Mouse (Mus musculus) kidney, adult 9 months (tissue): ENCODE results near the gene 1700024G13Rik.
"Not testable (repeated sequence)": the region's sequence is repeated elsewhere in the genome, so short reads cannot be mapped to it uniquely, and the experiment has no call there.

Experiments used
- DNase-seq: peaks from one replicate; pipeline ENCODE4 v3.0.0; 2022

The 1700024G13Rik gene

DNA sequence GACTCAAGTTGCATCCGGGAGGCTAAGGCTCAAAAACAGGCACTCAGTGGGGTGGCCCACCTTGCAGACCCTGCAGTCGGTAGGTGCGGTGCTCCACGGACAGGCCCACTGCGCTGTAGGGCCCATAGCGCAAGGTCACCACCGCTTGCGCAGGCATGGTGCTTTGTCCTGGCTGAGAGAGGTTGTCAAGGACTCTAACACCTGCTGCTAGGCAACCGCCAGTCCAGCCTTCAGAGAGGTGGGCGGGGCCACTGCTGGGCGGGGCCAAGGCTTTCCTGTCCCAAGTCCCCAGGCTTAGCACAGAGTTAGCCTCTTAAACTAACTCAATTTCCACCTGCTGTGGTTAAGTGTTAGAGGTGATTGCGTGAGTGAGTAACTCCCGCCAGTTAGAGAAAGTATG lies at the start of gene 1700024G13Rik:
Gene 1700024G13Rik, minus strand, starts transcription at position 196 of the 400 bp plus-strand sequence.
- DNase-seq, result peak; percentile 67

DNA sequence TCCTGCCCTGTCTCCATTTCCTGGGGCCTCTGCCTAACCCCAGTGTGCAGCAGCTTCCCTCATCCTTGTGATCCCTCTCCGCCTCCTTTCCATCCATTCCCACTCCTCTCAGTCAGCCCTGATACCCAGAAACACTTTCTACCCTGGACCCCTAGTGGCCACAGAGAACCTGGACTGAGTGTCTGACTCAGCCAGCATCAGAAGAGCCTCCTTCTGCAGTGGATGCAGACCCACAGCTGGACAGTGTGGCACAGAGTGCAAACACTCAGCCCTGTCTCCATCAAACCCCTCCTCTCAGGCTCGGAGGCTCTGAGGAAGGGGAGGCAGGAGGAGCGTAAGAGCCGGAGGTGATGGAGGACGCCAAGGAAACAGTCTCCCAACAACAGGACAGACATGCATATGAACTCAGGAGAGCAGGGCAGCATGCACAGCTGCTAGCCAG lies 49.2 kb upstream of the 1700024G13Rik start:
- no peak for DNase-seq

DNA sequence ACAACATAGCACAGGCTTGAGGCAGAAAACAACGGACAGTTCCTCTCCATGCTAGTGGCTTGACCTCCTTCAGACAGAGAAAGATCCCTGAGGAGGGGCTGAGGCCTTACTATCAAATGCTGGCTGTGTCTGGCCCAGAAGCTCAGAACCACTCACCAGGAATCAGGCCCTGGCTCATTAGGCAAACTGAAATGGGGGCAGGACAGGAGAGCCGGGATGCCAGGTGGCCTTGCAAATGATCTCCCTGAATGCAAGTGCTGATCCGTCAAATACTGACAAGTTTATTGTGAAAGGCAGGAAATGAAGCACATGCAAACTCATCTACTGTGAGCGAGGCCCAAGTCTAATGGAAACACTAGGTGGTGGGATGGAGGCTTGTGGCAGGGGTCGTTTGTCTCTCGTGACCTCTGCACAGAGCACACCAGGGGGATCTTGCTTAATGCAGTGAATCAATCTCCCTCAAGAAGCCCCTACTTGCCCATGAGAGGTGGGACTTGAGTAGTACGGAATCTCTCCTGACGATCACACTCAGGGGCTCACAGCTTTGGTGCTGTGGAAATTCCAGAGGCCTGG lies 40.9 kb upstream of the 1700024G13Rik start:
- no peak for DNase-seq

DNA sequence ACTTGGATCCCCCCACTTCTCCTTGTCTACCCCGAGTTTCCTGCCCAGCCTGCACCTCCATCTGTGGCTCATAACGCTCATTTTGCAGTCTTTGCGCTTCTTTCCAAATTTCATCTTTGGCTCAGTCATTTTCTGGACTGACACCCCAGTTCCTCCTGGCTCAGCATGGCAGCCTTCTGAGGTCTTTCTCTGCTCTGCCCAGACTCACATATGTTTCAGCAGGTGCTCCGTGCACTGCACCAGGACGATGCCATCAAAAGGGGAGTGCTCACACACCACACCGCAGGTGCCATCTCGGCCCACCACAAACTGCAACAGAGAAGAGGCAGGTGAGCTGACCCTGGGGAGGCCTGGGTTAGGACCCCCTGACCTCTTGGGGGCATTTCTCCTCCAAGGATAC lies 35.8 kb upstream of the 1700024G13Rik start:
- DNase-seq, result no peak

DNA sequence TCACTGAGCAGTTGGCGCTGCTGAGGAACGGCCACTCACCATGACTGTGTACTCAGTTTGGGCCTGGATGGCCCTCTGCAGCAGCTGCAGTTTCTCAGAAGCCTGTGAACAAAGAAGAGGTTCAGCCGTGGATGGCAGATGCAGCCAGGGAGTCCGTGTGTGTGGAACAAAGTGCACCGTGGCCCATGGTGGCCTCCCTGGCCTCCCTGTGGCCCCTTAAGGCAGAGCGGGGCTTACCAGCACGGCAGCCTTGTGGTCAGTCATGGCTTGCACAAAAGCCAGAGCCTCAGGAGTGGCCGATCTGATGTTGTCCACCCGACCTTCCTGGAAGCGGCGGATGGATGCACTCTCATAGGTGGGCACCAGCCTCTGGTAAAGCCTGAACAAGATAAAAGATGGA lies 30.6 kb upstream of the 1700024G13Rik start:
- no peak for DNase-seq

DNA sequence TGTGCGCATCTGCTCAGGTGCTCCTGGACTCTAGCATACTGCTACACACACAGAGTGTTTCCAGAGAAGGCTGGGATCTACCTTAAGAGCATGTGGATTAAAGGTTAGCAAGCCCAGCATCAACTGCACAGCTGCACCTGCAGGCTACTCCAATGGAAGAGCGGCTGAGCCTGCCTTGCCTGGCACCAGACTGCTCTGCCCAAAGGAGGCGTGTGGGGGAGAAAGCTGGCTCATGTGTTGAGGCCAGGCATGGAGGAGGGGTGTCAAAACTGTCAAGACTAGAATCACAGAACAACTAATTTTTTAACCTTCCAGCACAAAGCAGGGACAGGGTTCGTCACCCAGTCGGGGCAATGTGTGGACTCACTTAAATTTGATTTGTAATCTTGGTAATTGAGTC lies 23.9 kb upstream of the 1700024G13Rik start:
- no peak for DNase-seq

DNA sequence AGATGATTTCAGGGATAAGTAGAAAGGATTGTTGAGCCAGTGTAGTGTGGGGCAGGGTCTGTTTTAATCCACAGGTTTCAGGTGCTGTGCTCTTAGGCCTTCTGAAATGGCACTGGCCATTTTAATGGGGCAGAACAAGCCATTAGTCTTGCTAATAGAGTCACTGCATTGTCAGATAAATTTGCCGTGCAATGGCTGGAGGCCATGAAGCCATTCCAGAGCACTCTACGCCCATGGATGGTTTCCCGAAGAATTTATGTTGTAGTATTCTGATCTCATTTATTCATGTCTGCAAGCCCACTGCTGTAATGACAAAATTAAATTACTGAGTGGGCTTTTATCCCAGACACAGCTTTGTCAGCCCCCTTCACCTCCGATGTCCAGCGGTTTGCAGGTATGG lies 21.9 kb upstream of the 1700024G13Rik start:
- no peak for DNase-seq

DNA sequence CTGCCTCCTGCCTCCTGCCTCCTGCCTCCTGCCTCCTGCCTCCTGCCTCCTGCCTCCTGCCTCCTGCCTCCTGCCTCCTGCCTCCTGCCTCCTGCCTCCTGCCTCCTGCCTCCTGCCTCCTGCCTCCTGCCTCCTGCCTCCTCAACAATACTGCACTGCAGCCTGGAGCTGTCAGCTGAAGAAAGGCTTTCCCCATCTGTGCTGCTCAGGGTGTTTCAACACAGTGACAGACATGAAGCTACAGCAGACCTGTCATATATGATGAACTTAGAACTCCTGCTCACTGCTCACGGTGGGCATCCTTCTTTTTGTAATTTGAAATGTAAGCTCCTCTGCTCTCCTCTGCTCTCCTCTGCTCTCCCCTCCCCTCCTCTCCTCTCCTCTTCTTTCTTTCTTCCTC lies 17.2 kb upstream of the 1700024G13Rik start:
- not testable (repeated sequence) for DNase-seq

DNA sequence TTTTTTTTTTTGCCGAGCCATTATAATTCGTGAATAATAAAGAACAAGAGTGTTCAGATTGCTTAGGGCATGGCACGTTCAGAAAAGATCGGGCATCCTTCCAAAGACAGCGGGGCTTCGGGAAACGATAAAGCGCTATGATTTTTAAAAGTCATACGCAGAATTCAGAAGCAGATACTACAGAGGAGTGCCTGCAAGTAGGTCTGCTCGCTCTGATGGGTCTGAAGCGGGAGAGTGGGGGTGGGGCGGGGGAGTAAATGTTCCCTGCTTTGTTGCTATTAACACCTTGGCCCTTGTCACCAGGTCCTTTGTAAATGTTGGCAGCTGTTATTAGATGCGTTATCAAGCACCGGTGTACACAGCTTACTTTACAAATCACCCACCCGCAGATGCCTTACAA lies 6.6 kb downstream of the 1700024G13Rik start:
- DNase-seq, result no peak

DNA sequence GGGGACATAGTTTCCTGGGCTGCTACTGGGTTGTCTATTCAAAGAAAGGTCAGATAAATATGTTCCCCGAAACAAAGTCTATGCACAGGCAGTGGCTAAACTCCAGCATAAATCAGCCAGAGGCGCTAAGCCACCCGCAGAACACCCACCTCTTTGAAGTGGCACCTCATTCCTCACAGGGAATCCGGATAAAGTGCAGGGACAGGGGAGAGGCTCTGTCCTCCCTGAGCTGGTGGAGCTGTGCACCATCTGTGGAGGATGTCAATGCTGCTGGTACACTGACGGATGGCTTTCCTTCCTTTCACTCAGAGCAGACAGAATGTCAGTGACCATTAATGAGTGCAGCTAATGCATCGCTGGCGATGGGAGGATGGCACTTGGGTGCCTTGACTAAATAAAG lies 7.1 kb downstream of the 1700024G13Rik start:
- no peak for DNase-seq

DNA sequence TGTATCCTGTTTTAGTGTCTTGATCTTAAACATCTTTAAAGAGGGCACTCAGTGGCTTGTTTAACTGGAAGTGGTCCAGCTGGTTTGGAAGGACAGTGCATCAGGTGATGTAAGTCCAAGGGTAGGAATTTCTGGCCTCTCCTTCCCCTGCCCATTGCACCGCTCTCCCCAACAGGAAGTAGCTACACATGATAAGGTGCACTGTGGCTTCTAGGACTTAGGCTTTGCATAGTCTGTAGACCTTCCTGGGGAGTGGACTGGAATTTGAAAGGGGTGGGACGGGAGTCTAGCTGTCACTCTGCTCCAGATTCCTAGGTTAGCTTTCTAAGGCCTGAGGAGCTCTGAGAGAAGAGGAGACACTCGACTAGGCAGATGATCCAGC lies 8.1 kb downstream of the 1700024G13Rik start:
- DNase-seq, result no peak

DNA sequence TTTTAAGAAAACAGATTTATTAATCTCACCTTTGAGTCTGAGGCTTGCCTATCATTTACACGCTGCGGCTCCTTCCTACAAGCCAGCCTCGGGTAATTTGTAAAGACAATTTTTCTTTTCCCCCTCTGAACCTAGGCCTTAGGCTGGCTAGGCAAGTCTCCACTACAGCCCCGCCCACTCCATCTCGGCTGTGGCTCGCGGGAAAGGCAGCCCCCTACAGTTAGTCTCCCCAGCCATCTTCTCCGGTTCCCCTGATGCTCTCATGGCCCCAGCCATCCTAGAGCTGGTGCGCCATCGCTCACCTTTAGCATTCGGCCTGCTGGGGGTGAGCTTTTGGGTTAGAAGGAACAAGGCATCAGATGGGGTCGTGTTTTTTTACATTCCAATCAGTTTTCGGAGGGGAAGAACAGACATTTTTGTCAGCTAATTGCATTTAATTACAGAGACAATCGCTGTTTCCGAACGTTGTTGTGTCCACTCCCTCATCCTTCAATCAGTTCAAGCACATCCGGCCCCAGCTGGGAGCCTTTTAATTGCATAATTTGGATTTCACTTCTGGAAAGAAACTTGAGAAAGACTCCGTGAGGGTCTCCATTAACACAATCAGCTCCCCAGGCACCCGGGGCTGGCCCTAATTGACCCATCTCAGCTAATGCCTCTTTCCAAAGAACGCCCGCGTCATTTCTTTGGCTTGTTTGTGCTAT lies 8.6 kb downstream of the 1700024G13Rik start:
- DNase-seq, result no peak

DNA sequence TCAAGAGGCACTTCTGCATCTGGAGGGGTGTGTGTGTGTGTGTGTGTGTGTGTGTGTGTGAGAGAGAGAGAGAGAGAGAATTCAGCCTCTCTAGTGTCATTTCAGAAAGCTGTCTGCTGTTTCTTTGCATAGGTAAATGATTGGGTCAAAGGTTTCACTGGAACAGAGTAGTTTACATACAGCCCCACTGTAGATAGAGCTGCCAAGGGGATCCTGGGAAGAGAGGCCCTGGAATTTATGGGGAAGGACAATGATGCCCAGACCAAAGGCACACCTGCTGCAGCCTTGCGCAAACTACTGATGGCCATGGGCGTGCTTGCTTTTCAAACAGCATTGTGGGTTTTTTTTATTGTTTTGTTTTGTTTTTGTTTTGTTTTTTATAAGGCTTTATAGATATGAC lies 15.7 kb downstream of the 1700024G13Rik start:
- DNase-seq, result no peak

DNA sequence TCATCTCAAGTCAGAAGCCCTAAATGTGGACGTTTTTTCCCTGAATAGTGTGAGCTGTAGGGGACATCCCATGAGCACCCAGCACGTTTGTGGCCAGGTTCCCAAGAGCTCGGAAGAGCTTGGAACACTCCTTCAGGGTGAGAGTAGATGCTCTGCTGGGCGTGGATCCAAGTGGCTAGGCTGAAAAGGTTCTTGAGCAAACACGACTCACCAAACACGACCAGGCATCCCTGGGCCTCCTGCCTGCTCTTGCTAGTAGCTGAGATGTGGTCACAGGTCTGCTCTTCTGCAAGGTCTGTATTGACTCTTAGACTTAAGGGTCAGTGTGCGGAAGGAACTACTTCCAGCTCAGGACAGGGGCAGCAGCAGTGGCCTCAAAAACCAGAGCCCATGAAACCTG lies 18.4 kb downstream of the 1700024G13Rik start:
- DNase-seq, result no peak

DNA sequence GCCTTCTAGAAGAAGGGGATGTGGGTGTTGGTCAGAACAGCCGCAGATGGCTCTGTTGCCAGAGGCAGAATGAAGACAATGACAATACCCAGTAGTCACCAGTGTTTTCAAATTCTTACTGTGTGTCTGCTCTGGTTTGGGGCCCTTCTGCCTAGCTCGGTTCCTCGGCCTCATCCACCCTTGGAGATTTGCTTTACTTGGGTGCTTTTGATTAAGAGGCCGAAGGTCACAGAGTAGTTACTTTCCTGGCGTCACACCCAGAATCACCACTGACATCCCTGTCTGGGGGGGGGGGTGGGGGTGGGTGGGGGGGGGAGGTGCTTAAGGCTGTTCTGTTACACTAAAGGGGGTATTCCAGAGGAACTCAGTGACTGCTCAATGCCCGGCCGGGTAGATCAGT lies 23.8 kb downstream of the 1700024G13Rik start:
- no peak for DNase-seq

DNA sequence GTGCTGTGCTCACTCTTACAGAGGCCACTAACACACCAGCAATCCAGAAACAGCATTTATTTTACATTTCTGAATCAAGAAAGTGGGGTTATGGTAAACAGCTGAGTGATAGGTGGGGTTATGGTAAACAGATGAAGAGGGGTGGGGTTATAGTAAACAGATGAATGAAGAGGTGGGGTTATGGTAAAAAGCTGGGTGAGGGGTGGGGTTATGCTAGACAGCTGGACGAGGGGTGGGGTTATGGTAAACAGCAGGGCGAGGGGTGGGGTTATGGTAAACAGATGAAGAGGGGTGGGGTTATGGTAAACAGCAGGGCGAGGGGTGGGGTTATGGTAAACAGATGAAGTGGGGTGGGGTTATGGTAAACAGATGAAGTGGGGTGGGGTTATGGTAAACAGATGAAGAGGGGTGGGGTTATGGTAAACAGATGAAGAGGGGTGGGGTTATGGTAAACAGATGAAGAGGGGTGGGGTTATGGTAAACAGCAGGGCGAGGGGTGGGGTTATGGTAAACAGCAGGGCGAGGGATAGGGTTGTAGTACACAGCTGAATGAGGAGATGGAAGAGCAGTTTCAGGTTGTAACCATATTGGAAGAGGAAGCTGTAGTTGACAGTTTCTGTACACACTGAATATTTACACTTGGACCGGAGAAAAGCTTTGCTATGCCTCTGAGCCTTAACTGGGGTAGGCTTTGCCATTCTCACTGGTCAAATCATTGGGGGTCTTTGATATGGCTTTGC lies 36.8 kb downstream of the 1700024G13Rik start:
- not testable (repeated sequence) for DNase-seq

DNA sequence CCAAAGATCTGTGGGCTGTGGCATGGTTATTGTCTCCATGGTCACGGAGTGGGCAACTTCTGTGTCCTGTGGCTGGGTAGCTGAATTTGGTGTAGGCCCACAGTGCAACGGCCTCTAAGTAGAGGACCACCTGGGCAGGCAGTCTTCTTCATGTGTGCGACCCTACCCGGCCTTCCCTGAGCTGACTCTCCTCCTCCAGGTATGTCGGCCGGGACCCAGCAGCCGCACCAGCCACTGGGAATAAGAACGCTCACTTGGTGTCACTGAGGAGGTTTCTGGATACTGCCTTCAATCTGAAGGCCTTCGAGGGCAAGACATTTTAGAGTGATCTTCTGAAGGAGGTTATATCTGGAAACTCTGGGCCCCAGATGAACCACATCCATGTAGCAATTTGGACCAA lies 40.9 kb downstream of the 1700024G13Rik start:
- DNase-seq, result no peak

DNA sequence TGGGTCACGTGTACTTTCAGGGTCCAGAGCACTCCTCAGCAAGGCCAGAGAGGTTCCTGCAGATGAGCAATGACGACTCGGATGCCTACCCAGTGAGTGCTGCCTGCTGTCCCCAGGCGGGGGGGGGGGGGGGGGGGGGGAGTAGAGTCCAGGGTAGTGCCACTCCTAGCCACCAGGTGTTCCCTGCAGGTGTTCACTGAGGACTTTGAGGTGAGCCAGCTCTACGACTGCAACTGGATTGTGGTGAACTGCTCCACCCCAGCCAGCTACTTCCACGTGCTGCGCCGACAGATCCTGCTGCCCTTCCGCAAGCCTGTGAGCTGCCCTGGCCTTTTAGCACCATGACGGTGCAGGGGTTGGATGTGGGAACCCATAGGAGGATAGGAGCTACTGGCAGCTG lies 43.5 kb downstream of the 1700024G13Rik start:
- DNase-seq, result no peak

DNA sequence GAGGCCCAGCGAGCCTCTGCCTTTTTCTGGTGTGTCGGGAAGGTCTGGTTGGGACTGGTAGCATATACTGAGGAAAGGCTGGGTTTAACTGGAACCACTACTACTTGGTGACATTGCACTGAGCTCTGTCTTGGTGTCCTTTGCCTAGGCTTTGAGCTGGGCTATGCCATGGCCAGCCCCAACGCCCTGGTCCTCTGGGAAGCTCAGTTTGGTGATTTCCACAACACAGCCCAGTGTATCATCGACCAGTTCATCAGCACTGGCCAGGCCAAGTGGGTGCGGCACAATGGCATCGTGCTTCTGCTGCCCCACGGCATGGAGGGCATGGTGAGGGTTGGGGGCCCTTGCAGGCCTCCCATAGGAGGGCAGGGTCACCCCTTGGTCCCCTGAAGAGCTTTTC lies 44.0 kb downstream of the 1700024G13Rik start:
- no peak for DNase-seq

DNA sequence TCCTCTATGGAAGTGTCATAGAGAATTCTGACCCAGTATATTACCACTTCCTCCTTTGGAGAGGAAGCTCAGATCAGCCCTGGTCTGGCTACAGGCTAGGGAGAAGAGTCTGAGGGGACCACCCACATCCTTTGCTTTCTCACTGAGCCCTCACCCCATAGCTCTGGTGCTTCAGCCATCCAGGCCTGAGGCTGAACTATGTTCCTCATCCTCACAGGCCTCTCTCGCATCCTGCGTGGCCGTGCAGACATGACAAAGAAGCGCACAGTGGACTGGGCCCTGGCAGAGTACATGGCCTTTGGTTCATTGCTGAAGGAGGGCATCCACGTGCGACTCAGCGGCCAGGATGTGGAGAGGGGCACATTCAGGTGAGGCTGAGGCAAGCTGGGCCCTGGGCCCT lies 46.4 kb downstream of the 1700024G13Rik start:
- no peak for DNase-seq

DNA sequence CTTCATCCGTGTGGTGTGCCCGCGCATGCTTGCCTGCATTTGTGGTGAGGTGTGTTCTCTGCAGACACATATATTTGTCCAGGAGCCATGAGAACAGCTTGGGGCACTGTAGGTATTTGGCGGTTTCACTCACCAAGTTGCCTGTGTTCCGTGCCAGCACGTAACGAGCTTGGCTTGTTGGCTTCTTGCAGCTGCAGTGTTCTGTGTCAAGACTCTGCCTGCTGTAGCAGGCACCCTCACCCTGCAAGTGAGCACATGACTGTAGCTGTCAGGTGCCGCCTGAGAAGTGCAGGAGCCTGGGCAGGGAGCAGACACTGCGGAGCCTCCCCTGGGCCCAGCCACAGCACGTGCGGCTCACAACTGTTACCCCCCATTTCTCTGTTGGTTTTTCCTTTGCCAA lies 51.6 kb downstream of the 1700024G13Rik start:
- no peak for DNase-seq

DNA sequence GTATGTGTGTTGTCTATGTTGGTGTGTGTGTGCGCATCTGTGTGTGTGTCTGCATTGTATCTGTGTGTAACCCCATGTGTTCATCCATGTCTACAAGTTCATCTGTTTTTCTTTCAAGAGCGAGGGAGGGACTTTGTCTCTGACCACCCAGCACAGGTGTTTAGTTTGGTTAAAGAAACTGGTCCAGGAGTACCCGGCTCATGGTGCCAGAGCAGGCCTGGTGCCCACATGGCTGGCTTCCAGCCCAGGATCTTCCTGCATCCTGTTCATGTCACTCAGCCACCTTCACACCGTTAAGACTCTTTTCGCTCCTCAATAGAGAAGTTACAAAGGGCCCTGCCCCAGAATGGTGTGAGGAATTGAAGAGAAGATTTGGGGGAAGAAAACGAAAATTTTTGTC lies 52.2 kb downstream of the 1700024G13Rik start:
- DNase-seq, result no peak

DNA sequence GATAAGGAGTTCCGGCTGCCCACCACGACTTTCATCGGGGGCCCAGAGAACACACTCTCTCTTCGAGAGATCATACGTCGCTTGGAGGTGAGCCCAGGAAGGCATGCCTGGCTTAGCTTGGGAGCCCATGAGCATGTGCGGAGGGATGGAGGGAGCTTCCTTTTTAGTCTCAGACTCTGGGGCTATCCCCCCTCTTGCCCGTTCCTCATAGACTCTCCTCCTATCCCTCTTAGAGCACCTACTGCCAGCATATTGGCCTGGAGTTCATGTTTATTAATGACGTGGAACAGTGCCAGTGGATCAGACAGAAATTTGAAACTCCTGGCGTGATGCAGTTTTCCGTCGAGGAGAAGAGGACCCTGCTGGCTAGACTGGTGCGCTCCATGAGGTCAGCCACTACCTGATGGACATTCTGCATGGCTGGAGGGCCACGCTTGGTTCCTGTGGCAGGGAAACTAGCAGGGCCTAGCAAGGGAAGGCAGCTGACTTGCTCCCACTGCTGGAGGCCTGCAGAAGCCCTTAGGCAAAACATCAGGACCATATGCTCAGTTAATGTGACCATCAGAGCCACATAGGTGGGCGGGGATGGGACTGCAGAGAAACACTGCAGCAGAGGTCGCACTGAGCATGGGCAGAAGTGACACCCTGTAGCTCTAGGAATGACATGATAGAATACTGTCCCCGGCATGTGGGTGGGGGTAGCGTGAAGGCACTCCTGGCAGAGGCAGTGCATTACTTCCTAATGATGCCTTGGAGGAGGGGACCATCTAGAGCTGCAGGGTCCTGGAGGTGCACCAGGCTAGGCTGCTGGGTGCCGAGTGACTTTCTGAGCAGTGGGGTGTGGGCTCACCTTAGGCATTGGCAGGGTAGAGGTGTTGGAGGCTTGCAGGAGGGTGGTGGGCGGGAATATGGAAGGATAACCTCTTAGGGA lies 55.4 kb downstream of the 1700024G13Rik start:
- no peak for DNase-seq
